ENCODE assay signal across 12 mouse cellular contexts in the genomic region with DNA sequence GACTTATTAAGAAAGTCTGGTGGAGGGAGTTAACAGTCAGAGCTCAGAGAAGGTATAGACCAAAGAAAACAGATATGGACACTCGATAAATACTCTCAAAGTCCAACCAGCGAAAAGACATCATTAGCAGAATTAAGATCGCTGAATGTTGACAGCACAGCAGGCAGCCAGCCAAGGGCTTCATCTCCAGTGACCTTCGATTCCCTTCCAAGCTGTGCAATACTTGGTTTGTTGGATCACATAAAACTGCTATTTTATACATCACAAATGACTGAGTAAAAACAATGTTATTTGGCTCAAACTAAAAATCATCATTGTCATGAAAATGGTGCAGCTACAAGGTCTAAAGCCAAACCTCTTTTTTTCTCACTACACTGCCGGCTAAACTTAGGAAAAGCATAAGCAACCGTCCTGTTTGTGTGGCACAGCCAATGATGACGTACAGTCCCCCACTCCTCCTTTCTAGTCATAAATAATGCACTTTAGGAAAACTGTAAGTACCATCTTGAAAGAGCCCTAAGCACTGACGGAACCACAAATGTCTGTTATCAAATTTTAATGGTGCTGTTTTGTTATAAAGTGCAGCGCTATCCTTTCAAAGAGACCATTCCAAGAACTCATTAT. TPM values are rescaled to one million over a fixed set of nuclear protein-coding genes. Genes with fewer than 3 reads are reported as not detected.
DNase-seq lines count a peak whose midpoint lies in the region; ATAC-seq lines count a peak whose summit lies in the region.
"Had no signal": no experiment of that assay in that cellular context is flagged by ENCODE, and none has a peak within 500 bp of the region (broad histone marks: within the 10 kb centered on the region; RNA-seq: fewer than 3 reads in every experiment).

No protein-coding gene starts in this region.

- no peaks in the 10 kb centered on the region for H3K27me3 ChIP-seq in heart, embryonic 10.5 days (ENCODE audit: insufficient read depth, poor library complexity, severe bottlenecking)
- H3K27me3 ChIP-seq in kidney, embryonic 16.5 days (ENCODE audit: insufficient read depth, low read length): no peaks in the 10 kb centered on the region; the same call in 1 of the 2 replicates
- no peaks in the 10 kb centered on the region for H3K27me3 ChIP-seq in stomach, embryonic 16.5 days (ENCODE audit: control insufficient read depth, insufficient read depth, low read length)
- H3K27me3 ChIP-seq: heart, embryonic 15.5 days; limb, embryonic 15.5 days; midbrain, embryonic 13.5 days had no signal

- no peak overlapping the region for H3K9ac ChIP-seq in kidney, embryonic 16.5 days (replicated peaks; ENCODE audit: low read length)
- H3K9ac ChIP-seq in stomach, embryonic 16.5 days (ENCODE audit: low read length): no peak overlapping the region
- H3K9ac ChIP-seq: heart, embryonic 15.5 days; limb, embryonic 15.5 days; midbrain, embryonic 13.5 days had no signal

- H3K36me3 ChIP-seq in heart, embryonic 10.5 days: no peaks in the 10 kb centered on the region
- H3K36me3 ChIP-seq in kidney, embryonic 16.5 days (ENCODE audit: insufficient read depth, low read length): no peaks in the 10 kb centered on the region
- no peaks in the 10 kb centered on the region for H3K36me3 ChIP-seq in stomach, embryonic 16.5 days (ENCODE audit: control insufficient read depth, insufficient read depth, low read length)
- H3K36me3 ChIP-seq: embryonic facial prominence, embryonic 10.5 days; heart, embryonic 15.5 days; limb, embryonic 15.5 days; midbrain, embryonic 13.5 days had no signal

- H3K4me2 ChIP-seq in kidney, embryonic 16.5 days (replicated peaks; ENCODE audit: low read depth, low read length): no peak overlapping the region
- no peak overlapping the region for H3K4me2 ChIP-seq in stomach, embryonic 16.5 days (ENCODE audit: low read depth, low read length)
- H3K4me2 ChIP-seq: heart, embryonic 15.5 days; limb, embryonic 15.5 days; midbrain, embryonic 13.5 days had no signal

- no peaks in the 10 kb centered on the region for H3K9me3 ChIP-seq in heart, embryonic 10.5 days
- no peaks in the 10 kb centered on the region for H3K9me3 ChIP-seq in kidney, embryonic 16.5 days (ENCODE audit: low read length)
- no peaks in the 10 kb centered on the region for H3K9me3 ChIP-seq in stomach, embryonic 16.5 days (replicated peaks; ENCODE audit: control insufficient read depth, low read length)
- H3K9me3 ChIP-seq: embryonic facial prominence, embryonic 10.5 days; heart, embryonic 15.5 days; limb, embryonic 15.5 days; midbrain, embryonic 13.5 days had no signal

- no peak overlapping the region for H3K4me3 ChIP-seq in heart, embryonic 10.5 days
- H3K4me3 ChIP-seq in kidney, embryonic 16.5 days (ENCODE audit: low read length): no peak overlapping the region
- H3K4me3 ChIP-seq in stomach, embryonic 16.5 days (replicated peaks; ENCODE audit: low read length): no peak overlapping the region
- H3K4me3 ChIP-seq: embryonic facial prominence, embryonic 10.5 days; heart, embryonic 15.5 days; limb, embryonic 15.5 days; midbrain, embryonic 13.5 days had no signal

- no peak for ATAC-seq in kidney, embryonic 16.5 days (ENCODE audit: low FRiP score, low TSS enrichment)
- peak; percentile 68; the same call in 1 of the 2 replicates for ATAC-seq in stomach, embryonic 16.5 days (ENCODE audit: insufficient read depth, low FRiP score)
- ATAC-seq: midbrain, embryonic 13.5 days had no signal

- 87% methylated on average over 9 of the region's 9 CpGs for WGBS in heart, embryonic 10.5 days
- WGBS in kidney, embryonic 16.5 days: 55% methylated on average over 9 of the region's 9 CpGs
- WGBS in stomach, embryonic 16.5 days: 53% methylated on average over 9 of the region's 9 CpGs

- no peaks in the 10 kb centered on the region for H3K4me1 ChIP-seq in heart, embryonic 10.5 days
- H3K4me1 ChIP-seq in kidney, embryonic 16.5 days (ENCODE audit: insufficient read depth, low read length): 0 out of 2 replicates have a peak, but pooled peaks cover 2% of the 10 kb centered on the region
- H3K4me1 ChIP-seq in stomach, embryonic 16.5 days (ENCODE audit: control insufficient read depth, insufficient read depth, low read length): no peaks in the 10 kb centered on the region; the same call in 1 of the 2 replicates
- H3K4me1 ChIP-seq: embryonic facial prominence, embryonic 10.5 days; heart, embryonic 15.5 days; limb, embryonic 15.5 days; midbrain, embryonic 13.5 days had no signal

- intact Hi-C loops in heart, postnatal 10 days (cut with DNase I): no loop called here

- peak; percentile 40 to 52 for DNase-seq in heart, postnatal 10 days
- no peak for DNase-seq in heart, embryonic 10.5 days (ENCODE audit: low spot score)
- peak; percentile 44 for DNase-seq in ovary, postnatal 36 days (ENCODE audit: low spot score)
- no peak for DNase-seq in ovary, postnatal 14 days (ENCODE audit: low spot score)
- DNase-seq in testis, postnatal 10 days (ENCODE audit: low spot score): no peak
- DNase-seq in left cerebral cortex, adult 8-10 months (ENCODE audit: low spot score in 2 of 2): no peak

- H3K27ac ChIP-seq in heart, embryonic 10.5 days: no peak overlapping the region
- H3K27ac ChIP-seq in kidney, embryonic 16.5 days (ENCODE audit: low read length): peak overlapping the region; percentile 20
- peak overlapping the region; percentile 36; the same call in 1 of the 2 replicates for H3K27ac ChIP-seq in stomach, embryonic 16.5 days (ENCODE audit: low read length)
- H3K27ac ChIP-seq: embryonic facial prominence, embryonic 10.5 days; heart, embryonic 15.5 days; limb, embryonic 15.5 days; midbrain, embryonic 13.5 days had no signal

RNA-seq across cellular contexts. Expression of gene 2010111I01Rik, which starts 34.8 kb away (rescaled TPM):
- total RNA-seq in heart, postnatal 10 days (2021): 100 to 1,000 TPM; 121 to 143 TPM
- polyA plus RNA-seq in heart, embryonic 10.5 days (2016; fragmentation: Nextera tagmentation; extraction: Ambion mirVana): 46.2 and 52.6 TPM in 2 replicates
- polyA plus RNA-seq in kidney, embryonic 16.5 days (2015; fragmentation: Nextera tagmentation; extraction: Ambion mirVana): 146 and 147 TPM in 2 replicates
- 119 and 131 TPM in 2 replicates for polyA plus RNA-seq in stomach, embryonic 16.5 days (2015; fragmentation: Nextera tagmentation; extraction: Ambion mirVana)
- 100 to 1,000 TPM in 3 of 4 experiments, 10 to 100 TPM in 1; 98.0 to 105 (median 103) TPM for total RNA-seq in left cerebral cortex, adult 8-10 months (2022)

RNA-seq across cellular contexts. Expression of gene Fbp1, which starts 41.8 kb away (rescaled TPM):
- total RNA-seq in heart, postnatal 10 days (2021): not detected
- 0.25 TPM in 1 of 2 replicates, not detected in the other for polyA plus RNA-seq in heart, embryonic 10.5 days (2016; fragmentation: Nextera tagmentation; extraction: Ambion mirVana)
- 132 and 211 TPM in 2 replicates for polyA plus RNA-seq in kidney, embryonic 16.5 days (2015; fragmentation: Nextera tagmentation; extraction: Ambion mirVana)
- polyA plus RNA-seq in stomach, embryonic 16.5 days (2015; fragmentation: Nextera tagmentation; extraction: Ambion mirVana): 4.1 and 4.2 TPM in 2 replicates
- 1 to 10 TPM in 1 of 4 experiments, under 1 TPM in 1, not detected in 2; 0.33 to 1.4 TPM for total RNA-seq in left cerebral cortex, adult 8-10 months (2022)
- polyA plus RNA-seq: embryonic facial prominence, embryonic 10.5 days; midbrain, embryonic 13.5 days had no signal

Comparison
In these comparisons a context has a peak if more than half of its experiments do, and no peak if none do; other contexts are left out.
1. DNase-seq: peak in heart, postnatal 10 days (2 of 2) and ovary, postnatal 36 days (single experiment); none in heart, embryonic 10.5 days (single experiment), ovary, postnatal 14 days (single experiment), testis, postnatal 10 days (single experiment) and left cerebral cortex, adult 8-10 months (0 of 2).
2. RNA of gene Fbp1, which starts 41.8 kb away (polyA plus RNA-seq): 132 to 211 TPM in kidney, embryonic 16.5 days; 4.1 to 4.2 TPM in stomach, embryonic 16.5 days and 0.25 TPM in heart, embryonic 10.5 days; every median in the first group is over 10 times any median in the second.